In the genomic region with DNA sequence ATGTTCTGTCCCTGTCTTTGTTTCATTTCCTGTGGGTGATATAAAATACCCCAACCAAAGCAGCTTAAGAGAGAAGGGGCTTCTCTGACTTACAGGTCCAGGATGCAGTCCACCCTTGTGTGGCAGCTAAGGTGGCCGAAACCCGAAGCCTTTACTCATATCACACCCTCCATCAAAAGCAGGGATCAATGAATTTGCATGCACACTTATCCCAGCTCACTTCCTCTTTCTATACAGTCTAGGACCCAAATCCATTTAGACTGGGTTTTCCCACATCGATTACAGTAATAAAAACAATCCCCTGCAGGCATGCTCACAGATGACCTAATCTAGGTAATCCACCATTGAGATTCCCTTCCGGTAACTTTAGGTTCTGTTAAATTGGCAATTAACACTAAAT, we compare ENCODE assay signal across 31 mouse cellular contexts. TPM values are rescaled to one million over a fixed set of nuclear protein-coding genes. Genes with fewer than 3 reads are reported as not detected.
"Had no signal": no experiment of that assay in that cellular context is flagged by ENCODE, and none has a peak within 500 bp of the region (broad histone marks: within the 10 kb centered on the region; RNA-seq: fewer than 3 reads in every experiment).

No protein-coding gene starts in this region.

- H3K9ac ChIP-seq: embryonic facial prominence, embryonic 12.5 days; embryonic facial prominence, embryonic 13.5 days; embryonic facial prominence, embryonic 15.5 days; forebrain, embryonic 12.5 days; forebrain, embryonic 13.5 days; forebrain, embryonic 15.5 days; forebrain, postnatal 0 days had no signal

- H3K4me3 ChIP-seq: embryonic facial prominence, embryonic 10.5 days; embryonic facial prominence, embryonic 12.5 days; embryonic facial prominence, embryonic 13.5 days; embryonic facial prominence, embryonic 15.5 days; erythroblast, embryonic 14.5 days; forebrain, embryonic 10.5 days; forebrain, embryonic 12.5 days; forebrain, embryonic 13.5 days; forebrain, embryonic 15.5 days; gastrocnemius, adult 2 months; heart, adult 2 months had no signal

- DNase-seq: cerebellum, adult 9-10 months; cerebellum, adult 9-11 months; cerebellum, postnatal 10 days; cerebellum, postnatal 14 days; cerebellum, postnatal 25 days; cerebellum, postnatal 36 days; embryo, embryonic 11 days; forebrain, postnatal 0 days; gastrocnemius, adult 2 months; gastrocnemius, postnatal 10 days; gastrocnemius, postnatal 14 days; gastrocnemius, postnatal 25 days; gastrocnemius, postnatal 36 days; heart, adult 18-20 months; heart, adult 2 months had no signal

- H3K4me2 ChIP-seq: embryonic facial prominence, embryonic 12.5 days; embryonic facial prominence, embryonic 13.5 days; embryonic facial prominence, embryonic 15.5 days; forebrain, embryonic 12.5 days; forebrain, embryonic 13.5 days; forebrain, embryonic 15.5 days had no signal

- H3K4me1 ChIP-seq: embryonic facial prominence, embryonic 10.5 days; embryonic facial prominence, embryonic 12.5 days; embryonic facial prominence, embryonic 13.5 days; embryonic facial prominence, embryonic 15.5 days; forebrain, embryonic 10.5 days; forebrain, embryonic 12.5 days; forebrain, embryonic 13.5 days; forebrain, embryonic 15.5 days had no signal

- H3K27ac ChIP-seq: embryonic facial prominence, embryonic 10.5 days; embryonic facial prominence, embryonic 12.5 days; embryonic facial prominence, embryonic 13.5 days; embryonic facial prominence, embryonic 15.5 days; forebrain, embryonic 10.5 days; forebrain, embryonic 12.5 days; forebrain, embryonic 13.5 days; forebrain, embryonic 15.5 days; heart, adult 2 months had no signal

- H3K27me3 ChIP-seq: embryonic facial prominence, embryonic 12.5 days; embryonic facial prominence, embryonic 13.5 days; embryonic facial prominence, embryonic 15.5 days; forebrain, embryonic 12.5 days; forebrain, embryonic 13.5 days; forebrain, embryonic 15.5 days had no signal

- H3K36me3 ChIP-seq: embryonic facial prominence, embryonic 10.5 days; embryonic facial prominence, embryonic 12.5 days; embryonic facial prominence, embryonic 13.5 days; embryonic facial prominence, embryonic 15.5 days; forebrain, embryonic 10.5 days; forebrain, embryonic 12.5 days; forebrain, embryonic 15.5 days had no signal

- H3K9me3 ChIP-seq: embryonic facial prominence, embryonic 10.5 days; embryonic facial prominence, embryonic 12.5 days; embryonic facial prominence, embryonic 13.5 days; embryonic facial prominence, embryonic 15.5 days; forebrain, embryonic 10.5 days; forebrain, embryonic 12.5 days; forebrain, embryonic 13.5 days; forebrain, embryonic 15.5 days had no signal

RNA-seq across cellular contexts. Expression of gene Il15ra, which starts 18.6 kb away (rescaled TPM):
- polyA plus RNA-seq: erythroblast, embryonic 14.5 days; forebrain, embryonic 12.5 days had no signal

RNA-seq across cellular contexts. Expression of gene Il2ra, which starts 43.9 kb away (rescaled TPM):
- total RNA-seq: common myeloid progenitor, adult 5-6 weeks; forebrain, postnatal 0 days; granulocyte monocyte progenitor cell, adult 5-6 weeks had no signal
- polyA plus RNA-seq: embryonic facial prominence, embryonic 10.5 days; embryonic facial prominence, embryonic 11.5 days; embryonic facial prominence, embryonic 12.5 days; embryonic facial prominence, embryonic 13.5 days; embryonic facial prominence, embryonic 14.5 days; embryonic facial prominence, embryonic 15.5 days; forebrain, embryonic 10.5 days; forebrain, embryonic 11.5 days; forebrain, embryonic 12.5 days; forebrain, embryonic 13.5 days; forebrain, embryonic 14.5 days; forebrain, embryonic 15.5 days; forebrain, embryonic 16.5 days; forebrain, postnatal 0 days had no signal
